Mouse (Mus musculus): Measurements from ENCODE around the gene Grm5. TPM values are rescaled to one million over a fixed set of nuclear protein-coding genes. Genes with fewer than 3 reads are reported as not detected.

Grm5 gene
- polyA plus RNA-seq, 1 experiment from 2014 or later: 0.08 TPM

- 86% methylated on average over 3 of the region's 3 CpGs for WGBS
- H3K9ac ChIP-seq (ENCODE audit: low read depth, low read length): no peak overlapping the region
- H3K36me3 ChIP-seq (ENCODE audit: control insufficient read depth, insufficient read depth, low read length): no peaks in the 10 kb centered on the region
- ATAC-seq (replicated peaks; ENCODE audit: low FRiP score): no peak
- H3K4me2 ChIP-seq: no peak overlapping the region
- no peak for DNase-seq (ENCODE audit: low spot score)
- no peak overlapping the region for H3K4me3 ChIP-seq (ENCODE audit: low read depth, low read length)
- no peak overlapping the region for H3K27ac ChIP-seq (ENCODE audit: low read depth, low read length)
- H3K27me3 ChIP-seq (replicated peaks; ENCODE audit: control insufficient read depth, insufficient read depth, low read length): no peaks in the 10 kb centered on the region
- H3K9me3 ChIP-seq (ENCODE audit: control insufficient read depth, low read length): no peaks in the 10 kb centered on the region
- H3K4me1 ChIP-seq (replicated peaks; ENCODE audit: control insufficient read depth, insufficient read depth, low read length): no peaks in the 10 kb centered on the region
Observed at GRCm38 (mm10) chr7:87650610-87651009, 66.6 kb downstream of the Grm5 start.

DNA sequence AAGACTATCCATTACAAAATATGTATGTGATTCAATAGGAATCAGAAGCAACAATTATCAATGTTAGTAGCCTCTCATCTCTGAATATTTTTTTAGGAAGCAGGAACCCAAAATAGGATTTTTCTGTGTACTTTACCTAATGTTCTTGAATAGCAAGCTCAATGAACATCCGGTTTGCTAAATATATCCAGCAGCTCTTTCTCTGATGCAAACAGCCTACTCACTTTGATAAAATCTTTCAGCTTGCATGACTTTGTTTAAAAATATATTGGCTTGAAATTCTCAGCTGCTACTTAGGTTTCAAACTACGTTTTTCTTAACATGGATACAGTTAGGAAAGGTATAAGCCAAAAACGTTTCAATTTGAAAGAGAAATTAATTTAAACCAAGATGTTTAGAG lies 77.8 kb downstream of the Grm5 start:
- H3K9me3 ChIP-seq (ENCODE audit: control insufficient read depth, low read length): no peaks in the 10 kb centered on the region
- H3K27ac ChIP-seq (ENCODE audit: low read depth, low read length): no peak overlapping the region
- no peak for ATAC-seq (replicated peaks; ENCODE audit: low FRiP score)
- no peak overlapping the region for H3K9ac ChIP-seq (ENCODE audit: low read depth, low read length)
- WGBS: 56% methylated on average over 3 of the region's 3 CpGs
- H3K36me3 ChIP-seq (ENCODE audit: control insufficient read depth, insufficient read depth, low read length): no peaks in the 10 kb centered on the region
- H3K4me3 ChIP-seq (ENCODE audit: low read depth, low read length): no peak overlapping the region
- no peak overlapping the region for H3K4me2 ChIP-seq
- no peak for DNase-seq (ENCODE audit: low spot score)
- no peaks in the 10 kb centered on the region for H3K4me1 ChIP-seq (replicated peaks; ENCODE audit: control insufficient read depth, insufficient read depth, low read length)
- no peaks in the 10 kb centered on the region for H3K27me3 ChIP-seq (replicated peaks; ENCODE audit: control insufficient read depth, insufficient read depth, low read length)

- no peaks in the 10 kb centered on the region for H3K36me3 ChIP-seq (ENCODE audit: control insufficient read depth, insufficient read depth, low read length)
- no peak overlapping the region for H3K4me2 ChIP-seq
- DNase-seq (ENCODE audit: low spot score) (no peak), ATAC-seq (replicated peaks; ENCODE audit: low FRiP score) (no peak)
- H3K27ac ChIP-seq (ENCODE audit: low read depth, low read length): no peak overlapping the region
- H3K4me1 ChIP-seq (replicated peaks; ENCODE audit: control insufficient read depth, insufficient read depth, low read length): no peaks in the 10 kb centered on the region
- no peak overlapping the region for H3K4me3 ChIP-seq (ENCODE audit: low read depth, low read length)
- no peak overlapping the region for H3K9ac ChIP-seq (ENCODE audit: low read depth, low read length)
- no peaks in the 10 kb centered on the region for H3K9me3 ChIP-seq (ENCODE audit: control insufficient read depth, low read length)
- WGBS: 76% methylated on average over 2 of the region's 2 CpGs
- H3K27me3 ChIP-seq (replicated peaks; ENCODE audit: control insufficient read depth, insufficient read depth, low read length): no peaks in the 10 kb centered on the region
Observed at GRCm38 (mm10) chr7:87664041-87664440, 80.1 kb downstream of the Grm5 start.

DNA sequence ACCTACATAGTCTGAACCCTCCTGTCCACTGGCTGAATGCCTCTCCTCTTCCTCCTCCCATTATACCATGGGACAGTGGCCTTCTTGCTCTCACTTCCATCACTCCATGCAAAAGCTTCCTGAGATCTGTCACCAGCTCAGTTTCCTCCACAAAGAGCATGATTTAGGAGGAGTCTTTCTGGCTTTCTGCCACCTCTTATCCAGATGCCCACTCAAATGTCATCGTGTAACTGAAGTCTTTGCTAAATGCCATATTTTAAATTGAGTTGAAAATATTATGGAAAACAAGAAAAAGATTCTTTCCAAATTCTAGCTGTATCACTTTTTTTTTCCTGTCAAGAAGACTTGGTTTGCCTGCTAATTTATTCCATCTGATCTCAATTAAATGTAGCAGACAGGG lies 132.4 kb downstream of the Grm5 start:
- Histone ChIP-seq H3K9me3 (ENCODE audit: control insufficient read depth, low read length) (no peaks in the 10 kb centered on the region), H3K36me3 (ENCODE audit: control insufficient read depth, insufficient read depth, low read length) (no peaks in the 10 kb centered on the region), H3K4me3 (ENCODE audit: low read depth, low read length) (no peak overlapping the region), H3K9ac (ENCODE audit: low read depth, low read length) (no peak overlapping the region), H3K4me2 (no peak overlapping the region), H3K27me3 (replicated peaks; ENCODE audit: control insufficient read depth, insufficient read depth, low read length) (no peaks in the 10 kb centered on the region), H3K27ac (ENCODE audit: low read depth, low read length) (no peak overlapping the region), H3K4me1 (replicated peaks; ENCODE audit: control insufficient read depth, insufficient read depth, low read length) (no peaks in the 10 kb centered on the region)
- 81% methylated on average over 1 of the region's 1 CpGs for WGBS
- ATAC-seq (replicated peaks; ENCODE audit: low FRiP score) (no peak), DNase-seq (ENCODE audit: low spot score) (no peak)

- Histone ChIP-seq H3K36me3 (ENCODE audit: control insufficient read depth, insufficient read depth, low read length) (no peaks in the 10 kb centered on the region), H3K4me2 (no peak overlapping the region), H3K4me3 (ENCODE audit: low read depth, low read length) (no peak overlapping the region), H3K9ac (ENCODE audit: low read depth, low read length) (no peak overlapping the region), H3K9me3 (ENCODE audit: control insufficient read depth, low read length) (no peaks in the 10 kb centered on the region), H3K27me3 (replicated peaks; ENCODE audit: control insufficient read depth, insufficient read depth, low read length) (no peaks in the 10 kb centered on the region), H3K4me1 (replicated peaks; ENCODE audit: control insufficient read depth, insufficient read depth, low read length) (no peaks in the 10 kb centered on the region), H3K27ac (ENCODE audit: low read depth, low read length) (no peak overlapping the region)
- DNase-seq (ENCODE audit: low spot score) (no peak), ATAC-seq (replicated peaks; ENCODE audit: low FRiP score) (no peak)
- WGBS: 76% methylated on average over 1 of the region's 1 CpGs
Observed at GRCm38 (mm10) chr7:87718631-87719030, 134.7 kb downstream of the Grm5 start.

DNA sequence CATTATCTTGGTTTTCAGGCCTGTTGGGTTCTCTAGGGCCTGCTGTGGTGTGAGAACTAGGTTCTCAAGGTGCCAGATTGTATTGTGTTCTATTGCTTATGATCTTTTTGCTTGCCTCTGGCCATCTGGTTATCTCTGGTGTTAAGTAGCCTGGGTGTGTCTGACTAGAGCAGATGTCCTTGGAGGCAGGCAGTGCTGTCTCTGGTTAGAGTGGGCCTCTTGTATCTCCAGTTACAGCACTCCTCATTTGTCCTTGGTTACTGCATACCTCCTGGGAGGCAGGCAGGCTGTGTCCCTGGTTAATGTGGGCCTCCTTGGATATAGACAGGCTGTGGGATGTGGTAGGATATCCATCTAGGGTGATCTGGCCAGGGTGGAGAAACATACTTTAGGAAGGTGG lies 150.5 kb downstream of the Grm5 start:
- DNase-seq (ENCODE audit: low spot score): no peak
- no peaks in the 10 kb centered on the region for H3K36me3 ChIP-seq (ENCODE audit: control insufficient read depth, insufficient read depth, low read length)
- no peak overlapping the region for H3K27ac ChIP-seq (ENCODE audit: low read depth, low read length)
- peak; percentile 74 for ATAC-seq (replicated peaks; ENCODE audit: low FRiP score)
- H3K4me3 ChIP-seq (ENCODE audit: low read depth, low read length): no peak overlapping the region
- no peak overlapping the region for H3K4me2 ChIP-seq
- H3K9me3 ChIP-seq (ENCODE audit: control insufficient read depth, low read length): no peaks in the 10 kb centered on the region
- no peak overlapping the region for H3K9ac ChIP-seq (ENCODE audit: low read depth, low read length)
- no peaks in the 10 kb centered on the region for H3K4me1 ChIP-seq (replicated peaks; ENCODE audit: control insufficient read depth, insufficient read depth, low read length)
- no peaks in the 10 kb centered on the region for H3K27me3 ChIP-seq (replicated peaks; ENCODE audit: control insufficient read depth, insufficient read depth, low read length)

DNA sequence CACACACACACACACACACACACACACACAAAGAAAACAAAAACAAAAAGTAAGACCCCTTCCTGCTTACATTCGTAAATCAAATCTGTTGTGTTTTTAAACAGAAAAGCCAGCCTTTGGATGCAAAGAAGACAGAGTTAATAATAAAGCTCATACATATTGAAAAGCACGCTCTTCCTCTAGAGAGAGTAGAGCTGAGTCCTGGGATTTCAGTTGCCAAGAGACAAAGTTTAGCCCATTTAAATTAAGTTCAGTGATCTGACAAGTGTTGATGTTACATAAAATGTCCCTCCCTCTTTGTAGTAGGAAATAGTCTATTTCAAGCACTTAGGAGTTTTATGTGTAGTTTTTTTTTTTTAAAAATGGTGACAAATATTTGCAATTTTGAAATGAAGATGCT lies 178.0 kb downstream of the Grm5 start:
- no peaks in the 10 kb centered on the region for H3K9me3 ChIP-seq (ENCODE audit: control insufficient read depth, low read length)
- no peak overlapping the region for H3K27ac ChIP-seq (ENCODE audit: low read depth, low read length)
- no peaks in the 10 kb centered on the region for H3K36me3 ChIP-seq (ENCODE audit: control insufficient read depth, insufficient read depth, low read length)
- H3K4me2 ChIP-seq: no peak overlapping the region
- H3K9ac ChIP-seq (ENCODE audit: low read depth, low read length): no peak overlapping the region
- H3K27me3 ChIP-seq (replicated peaks; ENCODE audit: control insufficient read depth, insufficient read depth, low read length): no peaks in the 10 kb centered on the region
- H3K4me1 ChIP-seq (replicated peaks; ENCODE audit: control insufficient read depth, insufficient read depth, low read length): no peaks in the 10 kb centered on the region
- ATAC-seq (replicated peaks; ENCODE audit: low FRiP score) (no peak), DNase-seq (ENCODE audit: low spot score) (no peak)
- WGBS: 66% methylated on average over 2 of the region's 2 CpGs
- H3K4me3 ChIP-seq (ENCODE audit: low read depth, low read length): no peak overlapping the region

GRCm38 (mm10) chr7:87762376-87762775 lies 178.4 kb downstream of the Grm5 start:
- Histone ChIP-seq H3K9ac (ENCODE audit: low read depth, low read length) (no peak overlapping the region), H3K4me2 (no peak overlapping the region), H3K4me1 (replicated peaks; ENCODE audit: control insufficient read depth, insufficient read depth, low read length) (no peaks in the 10 kb centered on the region), H3K27me3 (replicated peaks; ENCODE audit: control insufficient read depth, insufficient read depth, low read length) (no peaks in the 10 kb centered on the region), H3K9me3 (ENCODE audit: control insufficient read depth, low read length) (no peaks in the 10 kb centered on the region), H3K4me3 (ENCODE audit: low read depth, low read length) (no peak overlapping the region), H3K27ac (ENCODE audit: low read depth, low read length) (no peak overlapping the region), H3K36me3 (ENCODE audit: control insufficient read depth, insufficient read depth, low read length) (no peaks in the 10 kb centered on the region)
- ATAC-seq (replicated peaks; ENCODE audit: low FRiP score): no peak
- 67% methylated on average over 3 of the region's 3 CpGs for WGBS
- DNase-seq (ENCODE audit: low spot score): no peak

DNA sequence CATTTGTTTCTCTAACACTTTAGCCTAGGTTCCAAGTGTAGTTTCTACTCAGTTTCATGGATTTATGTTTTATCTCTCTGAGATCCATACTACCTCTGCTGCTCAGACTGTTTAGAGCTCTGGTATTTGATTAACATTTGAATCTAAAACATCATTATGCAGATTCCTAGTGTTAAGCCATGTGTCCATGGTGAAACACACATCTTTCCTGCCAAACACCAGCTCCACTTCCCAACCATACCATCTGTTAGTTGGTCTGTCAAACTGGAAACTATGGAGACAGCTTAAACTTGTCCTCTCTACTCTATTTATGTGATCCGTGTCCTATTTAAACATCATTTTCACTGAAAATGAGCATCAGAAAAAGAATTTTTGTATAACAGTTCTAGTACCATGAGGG lies 203.6 kb downstream of the Grm5 start:
- 83% methylated on average over 1 of the region's 1 CpGs for WGBS
- Histone ChIP-seq H3K27ac (ENCODE audit: low read depth, low read length) (no peak overlapping the region), H3K27me3 (replicated peaks; ENCODE audit: control insufficient read depth, insufficient read depth, low read length) (no peaks in the 10 kb centered on the region), H3K36me3 (ENCODE audit: control insufficient read depth, insufficient read depth, low read length) (no peaks in the 10 kb centered on the region), H3K9me3 (ENCODE audit: control insufficient read depth, low read length) (no peaks in the 10 kb centered on the region), H3K4me1 (replicated peaks; ENCODE audit: control insufficient read depth, insufficient read depth, low read length) (no peaks in the 10 kb centered on the region), H3K9ac (ENCODE audit: low read depth, low read length) (no peak overlapping the region), H3K4me2 (no peak overlapping the region), H3K4me3 (ENCODE audit: low read depth, low read length) (no peak overlapping the region)
- DNase-seq (ENCODE audit: low spot score): no peak
- no peak for ATAC-seq (replicated peaks; ENCODE audit: low FRiP score)

Measured in liver, embryonic 11.5 days (tissue).